23 mouse cellular contexts compared by ENCODE assay signal in genomic region chr7:49088198-49088912, GRCm38 (mm10).
DNase-seq lines count a peak whose midpoint lies in the region; ATAC-seq and TF ChIP-seq lines count a peak whose summit lies in the region.
"Had no signal": no experiment of that assay in that cellular context is flagged by ENCODE, and none has a peak within 500 bp of the region (broad histone marks: within the 10 kb centered on the region; RNA-seq: fewer than 3 reads in every experiment).

No protein-coding gene starts in this region.

- peak; percentile 36 for DNase-seq in gastrocnemius, adult 2 months
- DNase-seq in gastrocnemius, postnatal 10 days = no peak
- DNase-seq in midbrain, embryonic 10.5 days (ENCODE audit: low spot score) = no peak
- DNase-seq in midbrain, postnatal 0 days (ENCODE audit: low spot score) = no peak
- no peak for DNase-seq in left cerebral cortex, postnatal 14 days (ENCODE audit: low spot score in 2 of 2)
- no peak for DNase-seq in layer of hippocampus, postnatal 25 days (ENCODE audit: extremely low spot score in 1 of 2, low spot score in 1 of 2)
- no peak for DNase-seq in lung, adult 2 months
- DNase-seq: adrenal gland, postnatal 10 days; cerebellum, adult 9-11 months; kidney, postnatal 25 days; liver, embryonic 13.5 days; spleen, adult 18-20 months had no signal

- ATAC-seq in midbrain, postnatal 0 days (ENCODE audit: low FRiP score) = no peak
- peak; percentile 81 for ATAC-seq in heart, embryonic 15.5 days (replicated peaks; ENCODE audit: insufficient number of reproducible peaks, insufficient read depth, low FRiP score, low read depth)
- ATAC-seq: activated CD4-positive, CD25-positive, alpha-beta regulatory T cell, adult 4 months; forebrain, embryonic 15.5 days had no signal

- peaks cover 80% of the 10 kb centered on the region for H3K27me3 ChIP-seq in midbrain, embryonic 10.5 days (ENCODE audit: low read depth, poor library complexity, severe bottlenecking)
- H3K27me3 ChIP-seq in midbrain, postnatal 0 days (ENCODE audit: insufficient read depth, low read length) = no peaks in the 10 kb centered on the region
- H3K27me3 ChIP-seq in heart, embryonic 15.5 days = 0 out of 2 replicates have a peak, but pooled peaks cover 3% of the 10 kb centered on the region
- H3K27me3 ChIP-seq: forebrain, embryonic 15.5 days; hindbrain, embryonic 13.5 days; neural tube, embryonic 13.5 days had no signal

- H3K9me3 ChIP-seq in midbrain, embryonic 10.5 days (replicated peaks) = no peaks in the 10 kb centered on the region
- H3K9me3 ChIP-seq in midbrain, postnatal 0 days (ENCODE audit: low read length) = no peaks in the 10 kb centered on the region
- H3K9me3 ChIP-seq in heart, embryonic 15.5 days (replicated peaks) = no peaks in the 10 kb centered on the region
- H3K9me3 ChIP-seq: embryonic facial prominence, embryonic 13.5 days; forebrain, embryonic 15.5 days; hindbrain, embryonic 13.5 days; limb, embryonic 12.5 days; liver, embryonic 13.5 days; lung, embryonic 15.5 days; neural tube, embryonic 13.5 days had no signal

- no peak overlapping the region for H3K4me2 ChIP-seq in midbrain, postnatal 0 days (ENCODE audit: low read depth, low read length, poor library complexity, severe bottlenecking)
- H3K4me2 ChIP-seq in heart, embryonic 15.5 days = no peak overlapping the region
- H3K4me2 ChIP-seq: embryonic facial prominence, embryonic 13.5 days; forebrain, embryonic 15.5 days; hindbrain, embryonic 13.5 days; limb, embryonic 12.5 days; liver, embryonic 13.5 days; lung, embryonic 15.5 days; midbrain, embryonic 11.5 days; neural tube, embryonic 13.5 days had no signal

- TF ChIP-seq POLR2A in lung, adult 2 months (IDR thresholded peaks at IDR 0.05; ENCODE audit: borderline replicate concordance, extremely low read depth, low read depth, low read length) = no peak

- H3K9ac ChIP-seq in midbrain, postnatal 0 days (replicated peaks; ENCODE audit: low read length, poor library complexity, severe bottlenecking) = no peak overlapping the region
- H3K9ac ChIP-seq in heart, embryonic 15.5 days = no peak overlapping the region
- H3K9ac ChIP-seq: embryonic facial prominence, embryonic 13.5 days; forebrain, embryonic 15.5 days; hindbrain, embryonic 13.5 days; limb, embryonic 12.5 days; liver, embryonic 13.5 days; lung, embryonic 15.5 days; neural tube, embryonic 13.5 days had no signal

- WGBS in midbrain, embryonic 10.5 days = 79% methylated on average over 15 of the region's 15 CpGs
- 70% methylated on average over 15 of the region's 15 CpGs for WGBS in midbrain, postnatal 0 days
- WGBS in heart, embryonic 15.5 days = 24% methylated on average over 15 of the region's 15 CpGs
- WGBS in lung, adult 2 months = 49% methylated on average over 15 of the region's 15 CpGs

- H3K36me3 ChIP-seq in midbrain, embryonic 10.5 days = no peaks in the 10 kb centered on the region
- no peaks in the 10 kb centered on the region for H3K36me3 ChIP-seq in midbrain, postnatal 0 days (ENCODE audit: insufficient read depth, low read length)
- no peaks in the 10 kb centered on the region for H3K36me3 ChIP-seq in heart, embryonic 15.5 days
- H3K36me3 ChIP-seq: embryonic facial prominence, embryonic 13.5 days; forebrain, embryonic 15.5 days; G1E; hindbrain, embryonic 13.5 days; limb, embryonic 12.5 days; liver, embryonic 13.5 days; lung, embryonic 15.5 days; neural tube, embryonic 13.5 days had no signal

- intact Hi-C loops in gastrocnemius, adult 2 months (cut with DNase I) = no loop called here
- intact Hi-C loops in left cerebral cortex, postnatal 14 days (cut with DNase I) = no loop called here

- H3K27ac ChIP-seq in gastrocnemius, adult 2 months = no peak overlapping the region
- 0 out of 2 replicates have a peak overlapping the region, but pooled peaks have one; percentile 13 for H3K27ac ChIP-seq in midbrain, embryonic 10.5 days (replicated peaks)
- H3K27ac ChIP-seq in midbrain, postnatal 0 days (ENCODE audit: low read depth, low read length) = no peak overlapping the region
- peak overlapping the region; percentile 86 for H3K27ac ChIP-seq in heart, embryonic 15.5 days
- H3K27ac ChIP-seq: embryonic facial prominence, embryonic 13.5 days; limb, embryonic 12.5 days; liver, embryonic 13.5 days; lung, embryonic 15.5 days; macrophage; neural tube, embryonic 13.5 days had no signal

- H3K4me1 ChIP-seq in midbrain, embryonic 10.5 days = peaks cover 96% of the 10 kb centered on the region
- H3K4me1 ChIP-seq in midbrain, postnatal 0 days (ENCODE audit: insufficient read depth, low read length) = peaks cover 27% of the 10 kb centered on the region
- H3K4me1 ChIP-seq in heart, embryonic 15.5 days (replicated peaks) = peaks cover 70% of the 10 kb centered on the region
- no peaks in the 10 kb centered on the region for H3K4me1 ChIP-seq in lung, adult 2 months (ENCODE audit: control insufficient read depth, insufficient read depth, low read length)
- H3K4me1 ChIP-seq: liver, embryonic 13.5 days; lung, embryonic 15.5 days had no signal

- no peak for TF ChIP-seq CTCF in gastrocnemius, adult 2 months (IDR thresholded peaks at IDR 0.05)
- TF ChIP-seq CTCF in midbrain, postnatal 0 days (IDR thresholded peaks at IDR 0.05) = no peak
- TF ChIP-seq CTCF in lung, adult 2 months (IDR thresholded peaks at IDR 0.05; ENCODE audit: insufficient read depth, low read length) = no peak

- H3K4me3 ChIP-seq in gastrocnemius, adult 2 months = no peak overlapping the region
- H3K4me3 ChIP-seq in midbrain, embryonic 10.5 days = no peak overlapping the region
- H3K4me3 ChIP-seq in midbrain, postnatal 0 days (ENCODE audit: low read depth, low read length) = no peak overlapping the region
- no peak overlapping the region for H3K4me3 ChIP-seq in heart, embryonic 15.5 days
- no peak overlapping the region for H3K4me3 ChIP-seq in lung, adult 2 months (replicated peaks; ENCODE audit: extremely low read depth, low read depth, low read length)
- H3K4me3 ChIP-seq: embryonic facial prominence, embryonic 13.5 days; forebrain, embryonic 15.5 days; hindbrain, embryonic 13.5 days; limb, embryonic 12.5 days; liver, embryonic 13.5 days; lung, embryonic 15.5 days; neural tube, embryonic 13.5 days had no signal

Comparison
In these comparisons a context has a peak if more than half of its experiments do, and no peak if none do; other contexts are left out.
1. H3K27ac ChIP-seq: peak in midbrain, embryonic 10.5 days (single experiment) and heart, embryonic 15.5 days (single experiment); none in gastrocnemius, adult 2 months (single experiment) and midbrain, postnatal 0 days (single experiment).